Mouse (Mus musculus): Measurements from ENCODE around the gene B3galt5. TPM values are rescaled to one million over a fixed set of nuclear protein-coding genes. Genes with fewer than 3 reads are reported as not detected.

Gene B3galt5
- total RNA-seq (2021): under 1 TPM; 0.16 to 0.26 TPM
- long read RNA-seq, experiment 1, full-length matches to known transcripts: 1 of 1 reads
- long read RNA-seq, experiment 1, partial matches to known transcripts: 0 of 1 reads
- long read RNA-seq, experiment 1, other reads (novel, unspliced or antisense): 0 of 1 reads
- long read RNA-seq, experiment 2: 0 reads

- DNase-seq: no peak
Observed at GRCm38 (mm10) chr16:96235366-96235970, at the start of gene B3galt5. Gene B3galt5 (plus strand): TSS chr16:96235801.

DNA sequence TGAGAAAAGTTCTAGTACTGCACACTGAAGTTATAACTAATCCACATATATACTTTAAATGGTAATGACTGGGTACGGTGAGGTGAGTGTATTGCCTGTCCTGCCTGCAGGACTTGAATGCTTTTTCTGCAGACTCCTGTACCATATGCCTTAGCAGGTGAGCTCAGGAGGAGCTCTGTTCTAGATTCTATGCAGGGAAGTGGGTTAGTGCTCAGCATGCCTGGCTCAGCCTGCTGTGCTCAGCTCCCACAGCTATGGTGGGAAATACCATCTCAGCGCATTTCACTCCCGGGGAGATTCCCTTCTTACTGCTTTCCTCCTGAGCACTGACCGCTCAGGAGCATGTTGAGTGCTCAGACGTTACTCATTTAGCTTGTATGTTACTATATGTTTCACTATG lies 48.0 kb upstream of the B3galt5 start:
- DNase-seq: no peak

- DNase-seq: peak; percentile 100
Observed at GRCm38 (mm10) chr16:96191531-96192506, 43.8 kb upstream of the B3galt5 start, which contains the start of gene Lca5l. Gene Lca5l (minus strand): TSS chr16:96192271.

- DNase-seq: peak; percentile 88
Observed at GRCm38 (mm10) chr16:96199913-96200701, 35.5 kb upstream of the B3galt5 start, which contains the start of gene Sh3bgr. Gene Sh3bgr (plus strand): TSS chr16:96200450.

DNA sequence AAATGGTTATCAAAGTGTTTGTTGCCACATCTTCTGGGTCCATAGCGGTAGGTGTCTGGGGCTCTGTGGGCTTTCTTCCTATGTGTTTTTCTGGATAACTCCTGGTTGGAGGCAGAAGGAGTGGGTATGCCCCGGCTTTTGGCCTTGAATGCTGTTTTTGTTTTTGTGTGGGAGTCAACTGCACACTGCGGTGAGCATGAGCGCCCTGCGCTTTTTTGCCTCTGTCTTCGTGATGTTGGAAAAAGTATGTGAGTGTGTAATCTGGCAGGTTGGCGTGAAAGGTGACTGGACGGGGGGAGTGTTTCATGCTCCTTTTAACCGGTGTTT lies 34.9 kb upstream of the B3galt5 start:
- no peak for DNase-seq

- DNase-seq: peak; percentile 48
Observed at GRCm38 (mm10) chr16:96201485-96202232, 33.9 kb upstream of the B3galt5 start.

DNA sequence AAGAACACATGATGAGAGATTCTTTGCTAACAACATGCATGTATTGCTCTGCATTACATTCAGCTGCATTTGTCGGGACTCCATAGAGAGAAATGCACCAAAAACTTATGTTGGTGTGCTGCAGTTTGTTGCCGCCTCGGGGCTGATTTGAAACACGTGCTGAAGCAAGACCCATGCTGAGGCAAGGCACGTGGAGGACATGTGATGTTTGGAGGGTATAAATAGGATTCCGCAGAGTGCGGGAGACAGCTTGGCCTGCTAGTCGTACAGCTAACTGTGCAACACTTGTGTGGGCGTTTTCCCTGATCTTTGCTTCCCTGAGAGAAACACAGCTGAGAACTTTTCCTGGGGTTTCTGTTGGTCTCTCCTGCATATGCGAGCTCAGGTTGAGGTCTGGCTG lies 25.8 kb upstream of the B3galt5 start:
- DNase-seq: no peak

DNA sequence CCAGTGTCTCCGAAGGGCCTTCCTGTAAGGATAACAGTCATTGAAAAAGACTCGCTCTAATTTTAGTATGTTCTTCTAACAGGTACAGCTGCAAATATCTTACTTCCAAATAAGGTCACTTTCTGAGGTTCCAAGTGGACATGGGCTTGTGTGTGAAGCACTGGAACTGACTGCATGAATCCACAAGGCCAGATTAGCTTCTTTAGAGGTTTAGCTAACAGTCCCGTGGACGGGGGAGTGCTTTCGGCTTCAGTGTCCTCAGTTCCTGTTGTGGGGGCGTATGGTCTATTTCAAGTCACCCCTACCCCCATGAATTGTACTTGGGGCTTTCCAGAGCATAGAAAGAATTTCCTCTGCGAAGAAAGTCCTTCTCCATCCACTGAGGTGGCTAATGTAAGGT lies 24.7 kb upstream of the B3galt5 start:
- DNase-seq: no peak

GRCm38 (mm10) chr16:96213027-96213426 lies 22.6 kb upstream of the B3galt5 start:
- DNase-seq: no peak

GRCm38 (mm10) chr16:96221491-96221890 lies 14.1 kb upstream of the B3galt5 start:
- peak; percentile 54 for DNase-seq

DNA sequence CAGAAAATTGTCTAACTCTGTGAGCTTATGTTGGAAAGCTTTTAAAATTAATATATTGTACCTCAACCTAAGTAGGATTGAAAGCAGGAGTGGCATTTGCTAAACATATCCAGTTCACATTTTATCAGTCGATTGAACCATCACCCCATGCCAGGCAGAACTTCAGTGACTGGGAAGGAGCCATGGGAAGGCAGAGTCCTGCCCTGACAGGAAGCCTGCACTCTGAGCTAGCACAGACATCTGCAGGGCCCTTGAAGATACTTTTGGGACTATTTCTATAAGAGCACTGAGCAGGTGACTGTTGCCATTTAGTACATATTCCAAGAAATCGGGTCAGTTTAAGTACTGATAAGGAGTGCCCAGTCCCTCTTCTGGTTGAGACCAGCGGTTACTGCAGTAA lies 13.6 kb upstream of the B3galt5 start:
- no peak for DNase-seq

- DNase-seq: no peak
Observed at GRCm38 (mm10) chr16:96222452-96222851, 13.1 kb upstream of the B3galt5 start.

- DNase-seq: peak; percentile 12
Observed at GRCm38 (mm10) chr16:96228438-96228837, 7.2 kb upstream of the B3galt5 start.

GRCm38 (mm10) chr16:96229044-96229555 lies 6.5 kb upstream of the B3galt5 start:
- no peak for DNase-seq

GRCm38 (mm10) chr16:96230411-96230810 lies 5.2 kb upstream of the B3galt5 start:
- peak; percentile 69 for DNase-seq

DNA sequence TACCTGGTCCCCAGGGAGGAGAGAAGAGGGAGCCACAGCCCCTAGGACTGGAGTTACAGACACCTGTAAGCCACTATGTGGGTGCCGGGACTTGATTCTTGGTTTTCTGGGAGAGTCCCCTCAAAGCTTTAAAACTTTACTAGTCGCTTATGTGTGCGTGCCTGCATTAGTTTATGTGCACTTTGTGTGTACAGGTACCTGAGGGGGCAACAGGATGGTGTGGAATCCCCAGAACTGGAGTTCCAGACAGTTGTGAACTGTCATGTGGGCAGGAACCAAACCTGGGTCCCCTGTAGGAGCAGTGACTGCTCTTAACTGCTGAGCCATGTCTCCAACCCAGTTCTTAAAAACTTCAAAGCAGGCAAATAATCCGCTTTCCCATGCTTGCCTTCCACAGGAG lies 4.3 kb upstream of the B3galt5 start:
- no peak for DNase-seq

DNA sequence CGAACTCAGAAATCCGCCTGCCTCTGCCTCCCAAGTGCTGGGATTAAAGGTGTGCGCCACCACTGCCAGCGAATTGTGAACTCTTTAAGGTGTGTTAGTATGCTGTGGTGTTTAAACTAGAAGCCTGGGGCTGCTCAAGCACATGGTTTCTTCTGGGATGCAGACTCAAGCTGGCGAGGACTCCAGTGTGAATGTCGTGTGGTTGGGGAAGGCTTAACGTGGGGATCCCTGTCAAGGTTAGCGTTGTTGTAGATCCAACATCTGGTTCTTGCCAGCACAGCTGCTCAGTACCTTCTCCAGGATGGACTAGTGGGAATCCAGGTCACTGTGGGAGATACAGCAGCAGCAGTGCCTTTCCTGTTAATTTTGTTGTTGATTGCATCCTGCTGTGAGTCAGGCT lies 3.6 kb upstream of the B3galt5 start:
- DNase-seq: no peak

DNA sequence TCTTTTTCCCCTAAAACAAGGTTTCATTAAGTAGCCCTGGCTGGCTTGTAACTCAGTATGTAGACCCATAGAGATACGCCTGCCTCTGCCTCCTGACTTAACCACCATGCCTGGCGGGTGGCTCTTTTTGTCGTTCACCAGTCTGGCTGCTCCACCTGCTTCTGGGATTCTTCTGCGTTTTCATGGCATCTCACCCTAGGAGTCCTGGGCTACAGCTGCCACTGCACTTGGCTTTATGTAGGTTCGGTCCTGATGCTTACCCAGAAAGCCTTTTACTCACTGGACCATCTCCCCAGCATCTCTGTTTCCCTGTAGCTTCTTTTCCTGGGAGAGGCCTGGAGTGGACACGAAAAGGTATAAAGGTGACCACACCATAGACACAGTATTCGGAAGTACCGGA lies 1.6 kb upstream of the B3galt5 start:
- no peak for DNase-seq

DNA sequence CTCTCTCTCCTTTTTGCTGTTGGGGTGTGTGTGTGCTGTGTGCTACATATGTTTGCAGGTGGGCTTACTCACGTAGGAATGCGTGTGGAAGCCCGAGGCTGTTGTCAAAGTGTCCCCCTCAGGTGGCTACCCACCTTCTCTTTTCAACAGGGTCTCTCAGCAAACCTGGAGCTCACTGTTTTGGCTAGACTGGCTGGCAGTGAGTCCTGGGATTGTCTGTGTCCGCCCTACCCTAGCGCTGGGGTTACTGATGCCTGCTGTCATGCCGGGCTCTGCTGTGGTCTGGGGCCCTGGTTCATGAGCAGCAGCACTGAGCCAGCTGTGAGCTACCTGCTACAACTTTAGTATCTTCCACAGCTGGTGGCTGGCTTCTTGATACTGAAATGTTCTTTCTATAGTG lies 8.9 kb downstream of the B3galt5 start:
- no peak for DNase-seq

GRCm38 (mm10) chr16:96249635-96250034 lies 14.0 kb downstream of the B3galt5 start:
- no peak for DNase-seq

DNA sequence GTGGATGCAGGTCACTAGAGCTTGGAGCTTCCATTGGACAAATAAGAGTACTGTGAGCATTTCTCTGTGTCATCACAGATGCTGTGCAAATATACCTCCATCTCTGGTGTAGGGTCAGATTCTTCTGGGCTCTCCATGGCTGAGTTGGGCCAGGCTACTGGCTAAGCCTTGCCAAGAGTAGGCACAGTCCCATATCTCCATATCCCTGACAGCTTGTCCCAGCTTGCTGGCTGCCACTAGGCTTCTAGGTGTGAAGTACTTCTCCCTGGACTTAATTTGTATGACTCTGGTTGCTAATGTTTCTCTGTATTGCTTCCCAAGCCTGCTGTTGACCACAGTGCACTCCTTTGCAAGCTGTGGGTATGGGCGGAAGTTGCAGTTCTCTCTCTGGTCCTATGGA lies 16.5 kb downstream of the B3galt5 start:
- DNase-seq: no peak
